Mouse (Mus musculus): ENCODE results near the gene Abca15. TPM values are rescaled to one million over a fixed set of nuclear protein-coding genes. Genes with fewer than 3 reads are reported as not detected.
A peak's percentile ranks its signal among the peaks of the same experiment; 100 is the strongest.
"Not testable (repeated sequence)": the region's sequence is repeated elsewhere in the genome, so short reads cannot be mapped to it uniquely, and the experiment has no call there.

The Abca15 gene
- total RNA-seq (2021): not detected
- long read RNA-seq, experiment 1: 0 reads
- long read RNA-seq, experiment 2: 0 reads

GRCm38 (mm10) chr7:120328087-120328793 lies at the start of gene Abca15:
Gene Abca15, plus strand, starts transcription at chr7:120328670.
- H3K4me3 ChIP-seq: peak within 1 kb of the TSS; percentile 15; the same call in 1 of the 2 replicates
- TF ChIP-seq CTCF (conservative IDR thresholded peaks at IDR 0.05): no peak
- DNase-seq (ENCODE audit: low spot score in 2 of 2): no peak
- no peak within 1 kb of the TSS for H3K27ac ChIP-seq

- no peak for TF ChIP-seq CTCF (conservative IDR thresholded peaks at IDR 0.05)
- Histone ChIP-seq H3K27ac (no peak overlapping the region), H3K4me3 (no peak overlapping the region)
- DNase-seq (ENCODE audit: low spot score in 2 of 2): no peak
Observed at GRCm38 (mm10) chr7:120285286-120285685, 43.2 kb upstream of the Abca15 start.

- peak; percentile 16 to 18 for DNase-seq (ENCODE audit: low spot score in 2 of 2)
Observed at GRCm38 (mm10) chr7:120316086-120316485, 12.4 kb upstream of the Abca15 start.

GRCm38 (mm10) chr7:120322963-120323362 lies 5.5 kb upstream of the Abca15 start:
- DNase-seq (ENCODE audit: low spot score in 2 of 2): no peak
- TF ChIP-seq CTCF (conservative IDR thresholded peaks at IDR 0.05): no peak
- H3K27ac ChIP-seq: no peak overlapping the region
- no peak overlapping the region for H3K4me3 ChIP-seq

More at GRCm38 (mm10) chr7:120316086-120316485, 12.4 kb upstream of the Abca15 start:
- no peak overlapping the region for H3K27ac ChIP-seq
- TF ChIP-seq CTCF (conservative IDR thresholded peaks at IDR 0.05): no peak
- H3K4me3 ChIP-seq: no peak overlapping the region

GRCm38 (mm10) chr7:120325911-120326310 lies 2.6 kb upstream of the Abca15 start:
- H3K27ac ChIP-seq; DNase-seq (ENCODE audit: low spot score in 2 of 2); H3K4me3 ChIP-seq: not testable (repeated sequence)

- no peak overlapping the region for H3K27ac ChIP-seq
- peak; percentile 42 to 58 for DNase-seq (ENCODE audit: low spot score in 2 of 2)
- TF ChIP-seq CTCF (conservative IDR thresholded peaks at IDR 0.05): peak; percentile 64
- H3K4me3 ChIP-seq: peak overlapping the region; percentile 15; the same call in 1 of the 2 replicates
Observed at GRCm38 (mm10) chr7:120327220-120328073, 1.0 kb upstream of the Abca15 start.

- TF ChIP-seq CTCF (conservative IDR thresholded peaks at IDR 0.05): peak; percentile 18; the same call in 1 of the 2 replicates
- no peak overlapping the region for H3K27ac ChIP-seq
- no peak overlapping the region for H3K4me3 ChIP-seq
- DNase-seq (ENCODE audit: low spot score in 2 of 2): no peak
Observed at GRCm38 (mm10) chr7:120361159-120361558, 32.7 kb downstream of the Abca15 start.

GRCm38 (mm10) chr7:120409447-120409846 lies 81.0 kb downstream of the Abca15 start, which contains the start of gene Abca16:
Gene Abca16, plus strand, starts transcription at chr7:120409647.
- H3K4me3 ChIP-seq: no peak within 1 kb of the TSS
- no peak for DNase-seq (ENCODE audit: low spot score in 2 of 2)
- no peak within 1 kb of the TSS for H3K27ac ChIP-seq
- no peak for TF ChIP-seq CTCF (conservative IDR thresholded peaks at IDR 0.05)

- H3K4me3 ChIP-seq: no peak overlapping the region
- no peak for DNase-seq (ENCODE audit: low spot score in 2 of 2)
- TF ChIP-seq CTCF (conservative IDR thresholded peaks at IDR 0.05): no peak
- no peak overlapping the region for H3K27ac ChIP-seq
Observed at GRCm38 (mm10) chr7:120412391-120412790, 83.9 kb downstream of the Abca15 start.

- Histone ChIP-seq H3K4me3 (no peak overlapping the region), H3K27ac (no peak overlapping the region)
- no peak for DNase-seq (ENCODE audit: low spot score in 2 of 2)
- TF ChIP-seq CTCF (conservative IDR thresholded peaks at IDR 0.05): no peak
Observed at GRCm38 (mm10) chr7:120426625-120427024, 98.2 kb downstream of the Abca15 start.

- H3K27ac ChIP-seq: no peak overlapping the region
- no peak overlapping the region for H3K4me3 ChIP-seq
- TF ChIP-seq CTCF (conservative IDR thresholded peaks at IDR 0.05): no peak
- DNase-seq (ENCODE audit: low spot score in 2 of 2): no peak
Observed at GRCm38 (mm10) chr7:120431464-120431863, 103.0 kb downstream of the Abca15 start.

Other genes starting within 250 kb of the Abca15 start
- gene Dnah3, start 233.4 kb upstream of the Abca15 start, total RNA-seq (2021): under 1 TPM; 0.12 to 0.59 TPM
- 10 to 100 TPM; 11.3 to 11.7 TPM for gene Tmem159, start 226.3 kb upstream of the Abca15 start, total RNA-seq (2021)
- gene Zp2, start 183.4 kb upstream of the Abca15 start, total RNA-seq (2021): under 1 TPM; 0.20 to 0.37 TPM
- gene Anks4b, start 154.8 kb upstream of the Abca15 start, total RNA-seq (2021): under 1 TPM; 0.31 to 0.32 TPM
- 100 to 1,000 TPM; 235 to 270 TPM for gene Crym, start 126.6 kb upstream of the Abca15 start, total RNA-seq (2021)
- not detected for gene Abca14, start 124.7 kb upstream of the Abca15 start, total RNA-seq (2021)
- not detected for gene Abca16, start 81.0 kb downstream of the Abca15 start, total RNA-seq (2021)